Mouse (Mus musculus) midbrain, postnatal 0 days (tissue): ENCODE measurements around the gene Ptprn2. TPM values are rescaled to one million over a fixed set of nuclear protein-coding genes. Genes with fewer than 3 reads are reported as not detected.
"Not testable (repeated sequence)": the region's sequence is repeated elsewhere in the genome, so short reads cannot be mapped to it uniquely, and the experiment has no call there.

Experiments
- ATAC-seq: fragments of 200-750 bp; cut with Nextera tagmentation; 2 replicates; pipeline ENCODE4 v1.8.0; 2017; ENCODE audit warnings: moderate number of reproducible peaks, mild to moderate bottlenecking, moderate TSS enrichment, moderate library complexity; ENCODE audit not compliant: low FRiP score
- DNase-seq: peaks from one replicate; pipeline ENCODE4 v3.0.0-alpha.2; 2015; ENCODE audit warnings: low spot score
- H3K27ac ChIP-seq: fragments of 300-500 bp; sonication (generic); 2 replicates; pipeline ENCODE4 v1.5.1; 2014; ENCODE audit warnings: low read depth, mild to moderate bottlenecking, low read length, mixed read lengths
- H3K27me3 ChIP-seq: fragments of 300-500 bp; sonication (generic); 2 replicates; pipeline ENCODE4 v1.6.1; 2014; ENCODE audit warnings: low read length, control low read depth, mixed read lengths; ENCODE audit not compliant: insufficient read depth
- H3K36me3 ChIP-seq: fragments of 300-500 bp; sonication (generic); 2 replicates; pipeline ENCODE4 v1.6.1; 2014; ENCODE audit warnings: low read length, control low read depth, mixed read lengths; ENCODE audit not compliant: insufficient read depth
- H3K4me1 ChIP-seq: fragments of 300-500 bp; sonication (generic); 2 replicates; pipeline ENCODE4 v1.6.1; 2014; ENCODE audit warnings: mild to moderate bottlenecking, control low read depth, antibody characterized with exemption, low read length, mixed read lengths; ENCODE audit not compliant: insufficient read depth
- H3K4me2 ChIP-seq: fragments of 300-500 bp; sonication (generic); 2 replicates; pipeline ENCODE4 v1.6.1; 2014; ENCODE audit warnings: low read depth, mild to moderate bottlenecking, low read length, mixed read lengths; ENCODE audit not compliant: poor library complexity, severe bottlenecking
- H3K4me3 ChIP-seq: fragments of 300-500 bp; sonication (generic); 2 replicates; pipeline ENCODE4 v1.5.1; 2014; ENCODE audit warnings: low read depth, mild to moderate bottlenecking, low read length, moderate library complexity
- H3K9ac ChIP-seq: fragments of 300-500 bp; sonication (generic); replicated peaks from 2 replicates; pipeline ENCODE4 v1.6.1; 2014; ENCODE audit warnings: mild to moderate bottlenecking, low read length, moderate library complexity, mixed read lengths; ENCODE audit not compliant: poor library complexity, severe bottlenecking
- H3K9me3 ChIP-seq: fragments of 300-500 bp; sonication (generic); 2 replicates; pipeline ENCODE4 v1.6.1; 2016; ENCODE audit warnings: low read length, control low read depth
- CTCF ChIP-seq: IDR thresholded peaks from 2 replicates; pipeline ENCODE4 v1.5.1; 2016; ENCODE audit warnings: antibody characterized with exemption, mild to moderate bottlenecking
- WGBS: fragments of 180-500 bp; shearing (Covaris S2); extraction: QIAGEN DNeasy Blood & Tissue Kit; methylation state at CpG from one replicate; pipeline ENCODE4 v1.1.7; 2014; 5-methylcytosine and 5-hydroxymethylcytosine counted together
- polyA plus RNA-seq: library from polyadenylated mRNA; unstranded; fragments of >200 nt; fragmentation: Nextera tagmentation; extraction: Ambion mirVana; gene quantifications from 2 replicates; pipeline ENCODE4 v1.2.1, GENCODE M21; 2015
- total RNA-seq: library from RNA; depleted of rRNA; stranded (reverse); fragments of >200 nt; gene quantifications from 2 replicates; pipeline ENCODE4 v1.2.3, GENCODE M21; 2014

Gene Ptprn2
- total and polyA plus RNA-seq, 2 experiments from 2014 or later = 22.2 to 110 TPM

DNA sequence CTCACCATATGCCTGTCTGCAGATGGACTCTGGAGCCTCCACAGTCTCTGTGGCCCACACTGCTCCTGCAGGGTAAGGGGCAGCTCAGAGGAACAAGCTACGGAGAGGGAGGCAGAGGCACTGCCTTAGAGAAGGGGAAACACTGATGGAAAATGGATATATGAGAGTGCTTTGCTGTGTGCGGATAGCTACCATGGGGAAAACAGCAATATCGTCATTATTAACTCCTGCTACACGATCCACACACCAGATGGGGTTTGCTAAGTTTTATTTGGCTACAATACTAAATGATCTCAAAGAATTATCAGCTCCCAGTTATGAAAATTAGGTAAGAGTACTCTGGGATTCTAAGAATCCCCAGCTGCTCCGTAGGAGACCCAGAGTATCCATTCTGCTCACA lies 89.2 kb downstream of the Ptprn2 start:
- Histone ChIP-seq H3K27me3 (no peaks in the 10 kb centered on the region), H3K36me3 (no peaks in the 10 kb centered on the region), H3K4me3 (no peak overlapping the region), H3K4me2 (no peak overlapping the region), H3K9ac (no peak overlapping the region), H3K27ac (no peak overlapping the region), H3K4me1 (no peaks in the 10 kb centered on the region), H3K9me3 (no peaks in the 10 kb centered on the region)
- no peak for ATAC-seq
- WGBS = 61% methylated on average over 5 of the region's 5 CpGs
- DNase-seq = no peak
- TF ChIP-seq CTCF = no peak

- not testable (repeated sequence) for H3K4me3 ChIP-seq, H3K9ac ChIP-seq, H3K27me3 ChIP-seq, DNase-seq, ATAC-seq, H3K4me2 ChIP-seq, H3K27ac ChIP-seq, H3K9me3 ChIP-seq, H3K36me3 ChIP-seq
- WGBS = 68% methylated on average over 1 of the region's 1 CpGs
- H3K4me1 ChIP-seq = peaks cover 14% of the 10 kb centered on the region; the same call in 1 of the 2 replicates
Observed at GRCm38 (mm10) chr12:116577917-116578316, 92.4 kb downstream of the Ptprn2 start.

DNA sequence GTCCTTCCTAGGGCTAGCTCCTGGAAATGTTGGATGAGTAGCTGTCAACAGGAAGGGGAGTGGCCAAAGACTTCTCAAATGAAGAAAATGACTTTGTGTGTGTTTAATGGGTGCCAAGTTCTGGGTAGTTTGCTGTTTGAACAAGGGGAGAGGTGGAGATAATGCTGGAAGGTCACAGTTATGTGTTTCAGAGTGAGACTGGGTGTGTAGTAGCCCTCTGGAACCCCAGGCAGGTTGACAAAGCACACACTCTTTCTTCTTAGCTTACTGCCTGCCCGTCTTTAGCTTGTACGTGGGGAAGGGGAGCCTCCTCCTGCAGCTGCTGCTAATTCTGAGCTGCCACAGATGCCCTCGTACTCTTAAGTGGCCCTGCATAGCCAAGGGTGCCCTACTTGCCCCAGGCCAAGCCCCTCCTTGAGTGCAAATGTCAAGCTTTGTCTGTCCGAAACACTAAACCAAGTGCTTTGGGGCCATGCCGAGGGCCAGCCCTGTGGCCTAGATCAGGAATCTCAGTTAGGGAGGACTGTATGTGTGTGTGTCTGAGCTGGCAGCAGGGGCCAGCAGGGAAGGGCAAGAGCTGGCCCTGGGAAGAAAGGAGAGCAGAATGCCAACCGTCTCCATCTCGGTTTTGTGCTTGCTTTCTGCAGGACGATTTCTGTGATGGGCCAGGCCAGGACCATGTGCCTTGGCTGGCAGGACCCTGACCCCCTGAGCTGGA lies 95.5 kb downstream of the Ptprn2 start:
- no peak overlapping the region for H3K4me2 ChIP-seq
- no peak for TF ChIP-seq CTCF
- no peak overlapping the region for H3K4me3 ChIP-seq
- H3K36me3 ChIP-seq = no peaks in the 10 kb centered on the region
- no peak overlapping the region for H3K9ac ChIP-seq
- H3K27me3 ChIP-seq = no peaks in the 10 kb centered on the region
- WGBS = 51% methylated on average over 8 of the region's 8 CpGs
- H3K9me3 ChIP-seq = no peaks in the 10 kb centered on the region
- no peak for DNase-seq
- no peak for ATAC-seq
- H3K27ac ChIP-seq = peak overlapping the region; percentile 33
- H3K4me1 ChIP-seq = peaks cover 14% of the 10 kb centered on the region; the same call in 1 of the 2 replicates

GRCm38 (mm10) chr12:116581864-116582263 lies 96.3 kb downstream of the Ptprn2 start:
- H3K36me3 ChIP-seq = no peaks in the 10 kb centered on the region
- no peak overlapping the region for H3K4me2 ChIP-seq
- no peak for TF ChIP-seq CTCF
- no peak overlapping the region for H3K4me3 ChIP-seq
- peak overlapping the region; percentile 33 for H3K27ac ChIP-seq
- H3K9ac ChIP-seq = no peak overlapping the region
- DNase-seq (peak; percentile 57), ATAC-seq (peak; percentile 77)
- H3K9me3 ChIP-seq = no peaks in the 10 kb centered on the region
- H3K4me1 ChIP-seq = peaks cover 14% of the 10 kb centered on the region; the same call in 1 of the 2 replicates
- no peaks in the 10 kb centered on the region for H3K27me3 ChIP-seq

- H3K36me3 ChIP-seq = no peaks in the 10 kb centered on the region
- H3K27ac ChIP-seq = no peak overlapping the region
- TF ChIP-seq CTCF = no peak
- WGBS = 81% methylated on average over 4 of the region's 4 CpGs
- H3K27me3 ChIP-seq = no peaks in the 10 kb centered on the region
- no peak overlapping the region for H3K4me3 ChIP-seq
- ATAC-seq (no peak), DNase-seq (no peak)
- peaks cover 14% of the 10 kb centered on the region; the same call in 1 of the 2 replicates for H3K4me1 ChIP-seq
- H3K4me2 ChIP-seq = no peak overlapping the region
- no peak overlapping the region for H3K9ac ChIP-seq
- no peaks in the 10 kb centered on the region for H3K9me3 ChIP-seq
Observed at GRCm38 (mm10) chr12:116582829-116583228, 97.3 kb downstream of the Ptprn2 start.

DNA sequence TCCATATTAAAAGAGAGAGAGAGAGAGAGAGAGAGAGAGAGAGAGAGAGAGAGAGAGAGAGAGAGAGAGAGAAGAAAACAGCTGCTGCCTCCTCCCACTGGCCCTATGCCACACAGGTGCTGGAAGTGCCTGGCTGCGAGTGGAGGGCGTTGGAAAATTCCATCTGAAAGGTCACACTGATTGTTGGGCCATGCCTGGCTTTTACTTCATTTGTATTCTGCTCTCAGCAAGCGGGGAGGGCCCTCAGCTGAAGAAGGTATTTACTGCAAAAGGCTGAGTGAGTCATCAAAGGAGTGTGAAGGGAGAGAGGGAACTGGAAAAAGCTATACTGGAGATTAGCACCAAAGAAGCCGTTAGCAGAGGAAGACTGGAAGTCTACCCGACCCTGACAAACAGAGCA lies 99.5 kb downstream of the Ptprn2 start:
- no peak overlapping the region for H3K9ac ChIP-seq
- no peaks in the 10 kb centered on the region for H3K9me3 ChIP-seq
- no peak overlapping the region for H3K4me3 ChIP-seq
- DNase-seq (no peak), ATAC-seq (no peak)
- H3K27me3 ChIP-seq = no peaks in the 10 kb centered on the region
- H3K27ac ChIP-seq = no peak overlapping the region
- 13% methylated on average over 5 of the region's 5 CpGs for WGBS
- peaks cover 14% of the 10 kb centered on the region; the same call in 1 of the 2 replicates for H3K4me1 ChIP-seq
- no peak overlapping the region for H3K4me2 ChIP-seq
- no peak for TF ChIP-seq CTCF
- no peaks in the 10 kb centered on the region for H3K36me3 ChIP-seq
